Comparison of ENCODE assay signal across 8 mouse cellular contexts in genomic region chr2:38925171-38926080, GRCm38 (mm10). TPM values are rescaled to one million over a fixed set of nuclear protein-coding genes. Genes with fewer than 3 reads are reported as not detected.
A peak's percentile ranks its signal among the peaks of the same experiment; 100 is the strongest.
DNase-seq lines count a peak whose midpoint lies in the region; ATAC-seq and TF ChIP-seq lines count a peak whose summit lies in the region.

No protein-coding gene starts in this region.

- DNase-seq in gastrocnemius, adult 2 months, result peak; percentile 34
- DNase-seq in gastrocnemius, postnatal 4 days (ENCODE audit: low spot score in 2 of 2), result no peak
- peak; percentile 51 for DNase-seq in embryo, embryonic 11 days
- no peak for DNase-seq in limb, embryonic 14.5 days (ENCODE audit: low spot score)
- DNase-seq in gastrocnemius, postnatal 10 days, result no peak

- under 1% methylated on average over 51 of the region's 51 CpGs for WGBS in hindbrain, embryonic 12.5 days
- 1% methylated on average over 45 of the region's 51 CpGs for WGBS in limb, embryonic 14.5 days

- H3K4me2 ChIP-seq in hindbrain, embryonic 12.5 days (replicated peaks), result peak overlapping the region; percentile 94
- peak overlapping the region; percentile 96 for H3K4me2 ChIP-seq in limb, embryonic 14.5 days (replicated peaks; ENCODE audit: low read depth, low read length, severe bottlenecking)
- peak overlapping the region; percentile 94 for H3K4me2 ChIP-seq in myocyte (ENCODE audit: low read depth)

- peak; percentile 77 for TF ChIP-seq EP300 in ES-Bruce4 (IDR thresholded peaks at IDR 0.05; ENCODE audit: insufficient read depth, low read depth, low read length)

- peak overlapping the region; percentile 28 for H3ac ChIP-seq in myocyte (ENCODE audit: control insufficient read depth, insufficient read length)

- intact Hi-C loops in gastrocnemius, adult 2 months (cut with DNase I), result no loop called here

- TF ChIP-seq POLR2A in ES-Bruce4 (IDR thresholded peaks at IDR 0.05; ENCODE audit: insufficient read depth, low read length) (no peak), myocyte (IDR thresholded peaks at IDR 0.05; ENCODE audit: insufficient read length, low read depth) (no peak)
- no peak for TF ChIP-seq POLR2A in limb, embryonic 14.5 days (IDR thresholded peaks at IDR 0.05; ENCODE audit: borderline replicate concordance, extremely low read depth, insufficient read depth, insufficient read length)

- no peaks in the 10 kb centered on the region for H3K4me1 ChIP-seq in ES-Bruce4 (ENCODE audit: control insufficient read depth, insufficient read depth, low read length)
- peaks cover 16% of the 10 kb centered on the region for H3K4me1 ChIP-seq in hindbrain, embryonic 12.5 days
- peaks cover 10% of the 10 kb centered on the region for H3K4me1 ChIP-seq in limb, embryonic 14.5 days (ENCODE audit: control insufficient read depth, insufficient read depth, low read length)

- H3K27me3 ChIP-seq in ES-Bruce4 (ENCODE audit: control insufficient read depth, insufficient read depth, low read length, poor library complexity, severe bottlenecking) (peaks cover 5% of the 10 kb centered on the region), myocyte (ENCODE audit: control insufficient read depth, insufficient read depth, insufficient read length) (no peaks in the 10 kb centered on the region)
- no peaks in the 10 kb centered on the region for H3K27me3 ChIP-seq in hindbrain, embryonic 12.5 days
- peaks cover 21% of the 10 kb centered on the region for H3K27me3 ChIP-seq in limb, embryonic 14.5 days (ENCODE audit: control insufficient read depth, insufficient read depth, low read length)

- H3K9ac ChIP-seq in ES-Bruce4 (ENCODE audit: low read depth, poor library complexity, severe bottlenecking), result peak overlapping the region; percentile 72
- peak overlapping the region; percentile 86 for H3K9ac ChIP-seq in hindbrain, embryonic 12.5 days
- peak overlapping the region; percentile 50 for H3K9ac ChIP-seq in limb, embryonic 14.5 days (ENCODE audit: low read depth, low read length, severe bottlenecking)

- peak overlapping the region; percentile 96 for H3K4me3 ChIP-seq in gastrocnemius, adult 2 months
- H3K4me3 ChIP-seq in ES-Bruce4 (ENCODE audit: low read depth, low read length), result peak overlapping the region; percentile 92
- peak overlapping the region; percentile 82 for H3K4me3 ChIP-seq in hindbrain, embryonic 12.5 days
- H3K4me3 ChIP-seq in limb, embryonic 14.5 days (replicated peaks; ENCODE audit: low read length), result peak overlapping the region; percentile 75
- peak overlapping the region; percentile 84 for H3K4me3 ChIP-seq in myocyte

- H3K36me3 ChIP-seq in ES-Bruce4 (ENCODE audit: control insufficient read depth, insufficient read depth, low read length, poor library complexity, severe bottlenecking) (no peaks in the 10 kb centered on the region), myocyte (ENCODE audit: control insufficient read depth, insufficient read depth) (no peaks in the 10 kb centered on the region)
- H3K36me3 ChIP-seq in hindbrain, embryonic 12.5 days, result no peaks in the 10 kb centered on the region
- no peaks in the 10 kb centered on the region for H3K36me3 ChIP-seq in limb, embryonic 14.5 days (ENCODE audit: control insufficient read depth, insufficient read depth, low read length)

- TF ChIP-seq CTCF in gastrocnemius, adult 2 months (IDR thresholded peaks at IDR 0.05), result no peak
- TF ChIP-seq CTCF in ES-Bruce4 (IDR thresholded peaks at IDR 0.05; ENCODE audit: low read depth, low read length), result no peak

- H3K9me3 ChIP-seq in ES-Bruce4 (replicated peaks; ENCODE audit: control insufficient read depth, insufficient read depth, low read length, poor library complexity, severe bottlenecking), result no peaks in the 10 kb centered on the region
- H3K9me3 ChIP-seq in hindbrain, embryonic 12.5 days (replicated peaks), result no peaks in the 10 kb centered on the region
- H3K9me3 ChIP-seq in limb, embryonic 14.5 days (ENCODE audit: control insufficient read depth, low read length), result no peaks in the 10 kb centered on the region

- peaks cover 42% of the 10 kb centered on the region for H3K79me2 ChIP-seq in myocyte (ENCODE audit: control insufficient read depth, insufficient read depth)

- ATAC-seq in hindbrain, embryonic 12.5 days (ENCODE audit: low FRiP score), result peak; percentile 73
- ATAC-seq in limb, embryonic 14.5 days (ENCODE audit: low FRiP score, low read depth), result peak; percentile 27; the same call in 1 of the 2 replicates

- peak overlapping the region; percentile 91 for H3K27ac ChIP-seq in gastrocnemius, adult 2 months
- H3K27ac ChIP-seq in ES-Bruce4 (ENCODE audit: insufficient read depth, low read length), result no peak overlapping the region
- H3K27ac ChIP-seq in hindbrain, embryonic 12.5 days, result peak overlapping the region; percentile 55
- no peak overlapping the region for H3K27ac ChIP-seq in limb, embryonic 14.5 days (replicated peaks; ENCODE audit: low read depth, low read length)

TF ChIP-seq in myocyte, 11 proteins besides CTCF, POLR2A, EP300 and RAD21:
- TF ChIP-seq REST (IDR thresholded peaks at IDR 0.05; ENCODE audit: insufficient read depth, insufficient read length) (no peak), E2F4 (IDR thresholded peaks at IDR 0.05; ENCODE audit: insufficient read depth) (no peak), POLR2AphosphoS2 (IDR thresholded peaks at IDR 0.05; ENCODE audit: insufficient read length, low read depth) (no peak), MYOD1 (IDR thresholded peaks at IDR 0.05; ENCODE audit: control insufficient read depth in 1 of 3, insufficient read length in 2 of 3, low read depth in 2 of 3) (no peak), SRF (IDR thresholded peaks at IDR 0.05; ENCODE audit: control insufficient read depth, insufficient read length, low read depth) (no peak), MAX (IDR thresholded peaks at IDR 0.05; ENCODE audit: low read depth) (no peak), CEBPB (IDR thresholded peaks at IDR 0.05; ENCODE audit: insufficient read depth, poor library complexity, severe bottlenecking) (no peak), USF1 (IDR thresholded peaks at IDR 0.05; ENCODE audit: low read depth) (no peak), TCF3 (IDR thresholded peaks at IDR 0.05; ENCODE audit: insufficient read length, low read depth) (no peak), MYOG (IDR thresholded peaks at IDR 0.05; ENCODE audit: control insufficient read depth in 1 of 3, insufficient read depth in 1 of 3, insufficient read length in 2 of 3, low read depth in 2 of 3) (no peak), TCF12 (IDR thresholded peaks at IDR 0.05; ENCODE audit: insufficient read depth, poor library complexity, severe bottlenecking) (no peak)

RNA-seq across cellular contexts. Expression of gene Nr6a1, which starts 2.1 kb away (rescaled TPM):
- 1 to 10 TPM; 3.4 to 4.8 TPM for total RNA-seq in gastrocnemius, adult 2 months (2021)
- total RNA-seq in gastrocnemius, postnatal 4 days (2021), result 1 to 10 TPM; 1.2 to 3.0 TPM
- polyA plus RNA-seq in ES-Bruce4 (2011; ENCODE audit: insufficient read depth, insufficient read length, low read depth, missing spikeins) (110 and 111 TPM in 2 replicates), myocyte (2012; fragmentation: generic; extraction: Trizol) (1.8 TPM)
- polyA plus RNA-seq in hindbrain, embryonic 12.5 days (2016; fragmentation: Nextera tagmentation; extraction: Ambion mirVana), result 3.1 and 3.8 TPM in 2 replicates
- polyA plus RNA-seq in limb, embryonic 14.5 days (2012; rRNA removed), result 2.4 and 2.7 TPM in 2 replicates
- polyA plus RNA-seq in limb, embryonic 14.5 days (2014; fragmentation: Nextera tagmentation; extraction: Ambion mirVana), result 1.2 and 2.3 TPM in 2 replicates
- total RNA-seq in gastrocnemius, postnatal 10 days (2021), result 1 to 10 TPM; 1.6 to 2.6 TPM

RNA-seq across cellular contexts. Expression of gene Olfml2a, which starts 6.4 kb away (rescaled TPM):
- total RNA-seq in gastrocnemius, adult 2 months (2021), result 1 to 10 TPM; 4.2 to 6.6 TPM
- 10 to 100 TPM; 39.3 to 46.4 TPM for total RNA-seq in gastrocnemius, postnatal 4 days (2021)
- polyA plus RNA-seq in ES-Bruce4 (2011; ENCODE audit: insufficient read depth, insufficient read length, low read depth, missing spikeins) (1.8 and 2.5 TPM in 2 replicates), myocyte (2012; fragmentation: generic; extraction: Trizol) (0.11 TPM)
- 4.9 and 5.7 TPM in 2 replicates for polyA plus RNA-seq in hindbrain, embryonic 12.5 days (2016; fragmentation: Nextera tagmentation; extraction: Ambion mirVana)
- polyA plus RNA-seq in limb, embryonic 14.5 days (2012; rRNA removed), result 7.6 and 8.1 TPM in 2 replicates
- polyA plus RNA-seq in limb, embryonic 14.5 days (2014; fragmentation: Nextera tagmentation; extraction: Ambion mirVana), result 7.8 and 8.9 TPM in 2 replicates
- total RNA-seq in gastrocnemius, postnatal 10 days (2021), result 10 to 100 TPM; 25.2 to 32.6 TPM

Comparison
In these comparisons a context has a peak if more than half of its experiments do, and no peak if none do; other contexts are left out.
1. DNase-seq: peak in gastrocnemius, adult 2 months (single experiment) and embryo, embryonic 11 days (single experiment); none in gastrocnemius, postnatal 4 days (0 of 2), limb, embryonic 14.5 days (single experiment) and gastrocnemius, postnatal 10 days (single experiment).
2. H3K27ac ChIP-seq: peak in gastrocnemius, adult 2 months (single experiment) and hindbrain, embryonic 12.5 days (single experiment); none in ES-Bruce4 (single experiment) and limb, embryonic 14.5 days (single experiment).
3. RNA of gene Nr6a1, which starts 2.1 kb away (polyA plus RNA-seq): 110 to 111 TPM in ES-Bruce4; 3.1 to 3.8 TPM in hindbrain, embryonic 12.5 days, 1.2 to 2.7 TPM in limb, embryonic 14.5 days and 1.8 TPM in myocyte (single experiment); every median in the first group is over 10 times any median in the second.
4. Peak in every context shown above with its lines, with median percentiles within 50 percentile points of each other: H3K4me3 ChIP-seq, H3K9ac ChIP-seq and H3K4me2 ChIP-seq.